Mouse (Mus musculus): Measurements from ENCODE around the gene Myog. TPM values are rescaled to one million over a fixed set of nuclear protein-coding genes. Genes with fewer than 3 reads are reported as not detected.

Gene Myog
- polyA plus RNA-seq, 1 experiment from 2014 or later: 35.7 TPM

- no peak overlapping the region for H3K27ac ChIP-seq
- no peak overlapping the region for H3K4me2 ChIP-seq (replicated peaks)
- no peak overlapping the region for H3K9ac ChIP-seq
- no peaks in the 10 kb centered on the region for H3K27me3 ChIP-seq (replicated peaks)
- 70% methylated on average over 5 of the region's 5 CpGs for WGBS
- no peaks in the 10 kb centered on the region for H3K9me3 ChIP-seq
- H3K4me3 ChIP-seq: no peak overlapping the region
- peaks cover 14% of the 10 kb centered on the region for H3K4me1 ChIP-seq
- H3K36me3 ChIP-seq: peaks cover 3% of the 10 kb centered on the region; the same call in 1 of the 2 replicates
- no peak for ATAC-seq (ENCODE audit: low FRiP score, low read depth)
Observed at GRCm38 (mm10) chr1:134290909-134291308, 1.1 kb downstream of the Myog start.

DNA sequence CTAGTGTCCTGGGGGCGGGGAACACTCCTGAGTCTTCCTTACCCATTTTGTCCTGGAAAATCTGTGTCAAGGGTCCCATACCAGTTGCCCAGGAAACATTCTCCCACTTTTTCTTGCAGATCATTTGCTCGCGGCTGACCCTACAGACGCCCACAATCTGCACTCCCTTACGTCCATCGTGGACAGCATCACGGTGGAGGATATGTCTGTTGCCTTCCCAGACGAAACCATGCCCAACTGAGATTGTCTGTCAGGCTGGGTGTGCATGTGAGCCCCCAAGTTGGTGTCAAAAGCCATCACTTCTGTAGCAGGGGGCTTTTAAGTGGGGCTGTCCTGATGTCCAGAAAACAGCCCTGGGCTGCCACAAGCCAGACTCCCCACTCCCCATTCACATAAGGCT, 1.8 kb downstream of the Myog start:
- 78% methylated on average over 8 of the region's 8 CpGs for WGBS
- Histone ChIP-seq H3K4me2 (replicated peaks) (no peak overlapping the region), H3K4me3 (no peak overlapping the region), H3K27me3 (replicated peaks) (no peaks in the 10 kb centered on the region), H3K36me3 (peaks cover 3% of the 10 kb centered on the region; the same call in 1 of the 2 replicates), H3K27ac (no peak overlapping the region), H3K9me3 (no peaks in the 10 kb centered on the region), H3K4me1 (peaks cover 14% of the 10 kb centered on the region), H3K9ac (no peak overlapping the region)
- ATAC-seq (ENCODE audit: low FRiP score, low read depth): no peak

- WGBS: 28% methylated on average over 5 of the region's 5 CpGs
- H3K4me3 ChIP-seq: no peak overlapping the region
- H3K27me3 ChIP-seq (replicated peaks): peaks cover 3% of the 10 kb centered on the region; the same call in 1 of the 2 replicates
- ATAC-seq (ENCODE audit: low FRiP score, low read depth): no peak
- peaks cover 14% of the 10 kb centered on the region for H3K4me1 ChIP-seq
- H3K4me2 ChIP-seq (replicated peaks): no peak overlapping the region
- H3K9me3 ChIP-seq: no peaks in the 10 kb centered on the region
- peaks cover 3% of the 10 kb centered on the region; the same call in 1 of the 2 replicates for H3K36me3 ChIP-seq
- no peak overlapping the region for H3K27ac ChIP-seq
- no peak overlapping the region for H3K9ac ChIP-seq
Observed at GRCm38 (mm10) chr1:134292073-134292472, 2.3 kb downstream of the Myog start.

DNA sequence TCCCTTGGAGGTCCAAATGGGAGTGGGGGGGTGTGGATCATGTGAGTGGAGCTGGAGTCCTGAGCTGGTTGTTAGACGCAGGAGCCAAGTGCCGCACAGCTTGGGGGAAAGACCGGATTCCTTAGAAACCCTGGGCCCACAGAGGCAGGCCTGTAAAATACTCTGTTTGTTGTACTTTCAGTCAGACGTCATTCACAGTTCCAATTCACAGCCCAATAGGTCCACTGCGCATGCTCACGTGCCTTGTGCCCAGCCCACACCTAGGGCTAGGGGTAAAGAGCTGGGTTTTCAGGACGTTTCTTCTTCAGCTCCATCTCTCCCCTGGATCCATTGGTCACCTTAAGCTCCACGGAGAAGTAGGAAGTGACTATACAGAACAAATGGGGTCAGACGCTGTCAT, 2.8 kb downstream of the Myog start:
- H3K4me3 ChIP-seq: no peak overlapping the region
- ATAC-seq (ENCODE audit: low FRiP score, low read depth): no peak
- WGBS: 46% methylated on average over 9 of the region's 9 CpGs
- H3K27ac ChIP-seq: no peak overlapping the region
- no peaks in the 10 kb centered on the region for H3K9me3 ChIP-seq
- H3K9ac ChIP-seq: no peak overlapping the region
- H3K36me3 ChIP-seq: peaks cover 3% of the 10 kb centered on the region; the same call in 1 of the 2 replicates
- peaks cover 8% of the 10 kb centered on the region; the same call in 1 of the 2 replicates for H3K27me3 ChIP-seq (replicated peaks)
- H3K4me1 ChIP-seq: peaks cover 14% of the 10 kb centered on the region
- H3K4me2 ChIP-seq (replicated peaks): no peak overlapping the region

- 86% methylated on average over 7 of the region's 7 CpGs for WGBS
- Histone ChIP-seq H3K4me2 (replicated peaks) (no peak overlapping the region), H3K9ac (no peak overlapping the region), H3K4me1 (peaks cover 14% of the 10 kb centered on the region), H3K27ac (no peak overlapping the region), H3K4me3 (no peak overlapping the region), H3K27me3 (replicated peaks) (peaks cover 15% of the 10 kb centered on the region), H3K36me3 (peaks cover 3% of the 10 kb centered on the region; the same call in 1 of the 2 replicates), H3K9me3 (no peaks in the 10 kb centered on the region)
- ATAC-seq (ENCODE audit: low FRiP score, low read depth): no peak
Observed at GRCm38 (mm10) chr1:134293276-134293675, 3.5 kb downstream of the Myog start.

DNA sequence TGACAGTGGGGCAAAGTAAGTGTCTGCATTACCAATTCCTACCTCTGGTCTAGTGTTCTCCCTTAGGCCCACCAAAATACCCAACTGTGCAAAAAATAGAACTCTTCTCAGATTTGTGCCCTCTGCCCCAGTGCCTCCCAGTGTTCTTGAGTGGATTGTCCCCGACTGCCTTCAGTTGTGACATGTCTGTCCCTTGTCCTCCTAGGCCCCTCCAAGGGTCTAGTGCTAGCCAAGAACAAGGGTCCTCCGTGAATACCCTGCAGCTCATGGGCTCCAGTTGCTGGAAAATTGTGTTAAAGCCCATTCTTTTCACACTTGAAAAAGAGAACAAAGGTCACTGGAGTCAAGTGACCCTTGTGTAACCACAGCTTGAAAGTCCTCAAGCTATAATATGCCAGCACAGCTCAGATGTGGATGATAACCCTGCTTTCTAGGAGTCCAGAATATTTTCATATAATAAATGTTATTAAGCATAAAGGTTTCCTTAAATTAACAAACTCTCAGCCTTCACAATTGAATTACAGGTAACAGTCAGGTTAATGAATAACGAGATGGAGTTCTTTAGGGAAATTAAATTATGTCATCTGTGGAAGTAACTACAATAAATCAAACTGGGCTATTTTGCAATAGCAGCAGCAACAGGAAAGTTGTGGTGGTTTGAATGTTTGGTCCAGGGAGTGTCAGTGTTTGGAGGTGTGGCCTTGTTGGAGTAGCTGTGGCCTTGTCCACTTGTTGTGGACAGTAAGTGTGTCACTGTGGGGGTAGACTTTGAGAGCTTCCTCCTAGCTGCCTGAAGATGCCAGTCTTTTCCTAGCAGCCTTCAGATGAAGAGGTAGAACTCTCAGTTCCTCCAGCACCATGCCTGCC, 4.2 kb downstream of the Myog start:
- Histone ChIP-seq H3K4me2 (replicated peaks) (no peak overlapping the region), H3K36me3 (peaks cover 3% of the 10 kb centered on the region; the same call in 1 of the 2 replicates), H3K4me1 (peaks cover 18% of the 10 kb centered on the region), H3K27me3 (replicated peaks) (peaks cover 22% of the 10 kb centered on the region), H3K9ac (no peak overlapping the region), H3K4me3 (no peak overlapping the region), H3K9me3 (no peaks in the 10 kb centered on the region), H3K27ac (no peak overlapping the region)
- 63% methylated on average over 3 of the region's 3 CpGs for WGBS
- ATAC-seq (ENCODE audit: low FRiP score, low read depth): no peak

DNA sequence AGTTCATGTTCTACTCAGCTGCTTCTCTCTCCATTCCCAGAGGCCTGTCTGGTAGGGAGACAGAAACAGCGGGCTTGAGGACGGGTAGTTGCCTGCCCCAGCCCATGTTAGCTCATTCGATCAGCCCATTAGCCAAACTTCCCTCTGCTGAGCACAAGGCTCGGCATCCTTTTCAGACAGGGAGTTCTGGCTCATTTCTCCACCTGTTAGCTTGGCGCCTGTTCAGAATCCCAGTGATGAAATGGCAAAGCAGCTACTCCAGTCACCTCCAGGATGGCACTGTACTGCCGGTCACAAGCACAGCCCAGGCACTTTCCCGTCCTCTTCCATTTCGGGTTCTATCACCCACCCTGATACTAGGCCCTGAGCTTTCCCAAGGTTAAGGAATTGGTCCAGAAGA, 7.5 kb downstream of the Myog start:
- peaks cover 40% of the 10 kb centered on the region for H3K27me3 ChIP-seq (replicated peaks)
- H3K36me3 ChIP-seq: peaks cover 3% of the 10 kb centered on the region; the same call in 1 of the 2 replicates
- H3K9ac ChIP-seq: no peak overlapping the region
- no peak overlapping the region for H3K27ac ChIP-seq
- WGBS: 89% methylated on average over 8 of the region's 8 CpGs
- no peaks in the 10 kb centered on the region for H3K9me3 ChIP-seq
- peaks cover 13% of the 10 kb centered on the region for H3K4me1 ChIP-seq
- H3K4me2 ChIP-seq (replicated peaks): no peak overlapping the region
- H3K4me3 ChIP-seq: no peak overlapping the region
- ATAC-seq (ENCODE audit: low FRiP score, low read depth): no peak

DNA sequence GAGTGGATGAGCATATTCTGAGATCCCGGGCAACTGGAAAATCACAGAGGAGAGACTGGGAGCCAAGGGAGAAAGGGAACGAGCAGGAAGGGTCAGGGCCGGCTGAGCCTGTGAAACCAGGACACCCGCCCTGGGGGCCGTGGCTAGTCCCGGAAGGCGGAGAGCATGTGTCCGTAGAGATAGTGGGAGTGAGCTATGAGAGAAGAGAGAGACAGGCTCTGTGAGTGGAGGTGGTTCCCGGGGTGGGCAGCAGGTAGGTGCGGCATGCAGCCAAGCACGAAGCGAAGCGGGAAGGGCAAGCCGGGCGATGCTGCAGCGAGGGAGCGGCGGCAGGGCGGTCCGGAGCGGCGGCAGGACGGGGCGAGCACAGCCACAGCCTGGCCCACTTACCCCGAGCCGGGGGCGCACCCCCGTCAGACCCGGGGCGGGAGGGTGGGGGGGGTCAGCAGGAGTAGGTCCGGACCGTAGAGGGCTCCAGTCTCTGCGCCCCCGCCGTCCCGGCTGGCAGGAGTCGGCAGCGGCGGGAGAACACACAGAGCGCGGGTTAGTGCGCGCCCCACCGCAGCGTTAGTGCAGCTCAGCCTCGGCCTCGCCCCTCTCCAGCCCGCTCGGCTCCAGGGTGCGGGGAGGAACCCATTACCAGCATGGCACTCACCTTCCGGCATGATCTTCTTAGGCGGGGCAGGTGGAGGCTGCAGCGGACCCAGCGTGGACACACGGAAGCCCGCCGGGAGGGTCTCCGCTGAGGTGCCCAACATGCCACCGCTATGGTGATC, 9.0 kb downstream of the Myog start:
- H3K4me3 ChIP-seq: peak overlapping the region; percentile 52
- peak overlapping the region; percentile 99 for H3K4me2 ChIP-seq (replicated peaks)
- H3K27ac ChIP-seq: no peak overlapping the region
- peaks cover 3% of the 10 kb centered on the region; the same call in 1 of the 2 replicates for H3K36me3 ChIP-seq
- peaks cover 20% of the 10 kb centered on the region for H3K4me1 ChIP-seq
- H3K27me3 ChIP-seq (replicated peaks): peaks cover 40% of the 10 kb centered on the region
- peak; percentile 58; the same call in 1 of the 2 replicates for ATAC-seq (ENCODE audit: low FRiP score, low read depth)
- no peaks in the 10 kb centered on the region for H3K9me3 ChIP-seq
- WGBS: 6% methylated on average over 58 of the region's 59 CpGs
- H3K9ac ChIP-seq: peak overlapping the region; percentile 59

DNA sequence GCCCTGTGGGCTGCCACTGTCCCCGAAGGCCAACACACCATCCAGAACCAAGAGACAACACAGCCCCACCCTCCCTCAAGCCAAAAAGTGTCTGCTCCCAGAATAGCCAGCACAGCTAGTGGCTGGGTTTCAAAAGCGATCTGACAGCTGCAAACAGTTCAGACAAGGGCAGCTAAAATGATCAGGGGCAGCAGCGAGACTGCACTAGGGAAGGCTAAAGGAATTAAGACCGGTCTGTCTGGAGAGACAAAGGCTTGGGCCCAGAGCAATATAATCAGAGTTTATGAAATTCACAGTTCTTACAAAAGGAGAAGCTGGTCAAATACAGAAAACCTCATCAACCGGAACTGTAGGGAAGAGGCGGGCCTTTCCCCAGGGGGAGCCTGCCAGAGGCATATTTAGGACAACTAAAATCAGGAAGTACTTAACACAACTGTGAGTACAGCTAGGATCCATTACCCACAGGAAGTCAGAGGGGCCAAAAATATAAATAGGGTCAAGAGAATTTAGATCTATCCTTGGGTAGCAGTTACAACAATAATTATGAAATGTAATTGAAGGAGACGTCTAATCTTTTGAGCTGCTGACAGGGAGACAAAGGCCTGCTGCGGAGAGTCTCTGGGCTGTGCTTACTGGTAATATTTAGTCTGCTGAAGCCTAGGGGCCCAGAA, 12.9 kb downstream of the Myog start:
- no peak overlapping the region for H3K4me2 ChIP-seq (replicated peaks)
- H3K36me3 ChIP-seq: peaks cover 5% of the 10 kb centered on the region; the same call in 1 of the 2 replicates
- H3K9me3 ChIP-seq: 0 out of 2 replicates have a peak, but pooled peaks cover 2% of the 10 kb centered on the region
- peaks cover 25% of the 10 kb centered on the region for H3K4me1 ChIP-seq
- H3K27me3 ChIP-seq (replicated peaks): peaks cover 31% of the 10 kb centered on the region
- no peak overlapping the region for H3K27ac ChIP-seq
- no peak for ATAC-seq (ENCODE audit: low FRiP score, low read depth)
- H3K4me3 ChIP-seq: no peak overlapping the region
- H3K9ac ChIP-seq: no peak overlapping the region
- WGBS: 53% methylated on average over 8 of the region's 8 CpGs

- Histone ChIP-seq H3K4me3 (no peak overlapping the region), H3K36me3 (peaks cover 5% of the 10 kb centered on the region; the same call in 1 of the 2 replicates), H3K4me2 (replicated peaks) (no peak overlapping the region), H3K9ac (no peak overlapping the region), H3K27ac (no peak overlapping the region), H3K27me3 (replicated peaks) (peaks cover 8% of the 10 kb centered on the region), H3K9me3 (0 out of 2 replicates have a peak, but pooled peaks cover 2% of the 10 kb centered on the region), H3K4me1 (peaks cover 14% of the 10 kb centered on the region)
- WGBS: 94% methylated on average over 9 of the region's 9 CpGs
- no peak for ATAC-seq (ENCODE audit: low FRiP score, low read depth)
Observed at GRCm38 (mm10) chr1:134304940-134305339, 15.2 kb downstream of the Myog start.

GRCm38 (mm10) chr1:134307409-134307808, 17.6 kb downstream of the Myog start:
- WGBS: 32% methylated on average over 10 of the region's 10 CpGs
- H3K36me3 ChIP-seq: peaks cover 5% of the 10 kb centered on the region; the same call in 1 of the 2 replicates
- H3K27ac ChIP-seq: no peak overlapping the region
- no peak overlapping the region for H3K9ac ChIP-seq
- H3K4me2 ChIP-seq (replicated peaks): no peak overlapping the region
- no peaks in the 10 kb centered on the region for H3K27me3 ChIP-seq (replicated peaks)
- ATAC-seq (ENCODE audit: low FRiP score, low read depth): peak; percentile 50; the same call in 1 of the 2 replicates
- no peak overlapping the region for H3K4me3 ChIP-seq
- peaks cover 12% of the 10 kb centered on the region for H3K4me1 ChIP-seq
- H3K9me3 ChIP-seq: 0 out of 2 replicates have a peak, but pooled peaks cover 2% of the 10 kb centered on the region
